Mouse (Mus musculus) heart, embryonic 14.5 days (tissue): ENCODE data around the gene Gga3. TPM values are rescaled to one million over a fixed set of nuclear protein-coding genes. Genes with fewer than 3 reads are reported as not detected.

Experiments used
- polyA plus RNA-seq: library from polyadenylated mRNA; unstranded; fragments of >200 nt; fragmentation: Nextera tagmentation; extraction: Ambion mirVana; gene quantifications from 2 replicates; pipeline ENCODE4 v1.2.1, GENCODE M21; 2014

The Gga3 gene
- polyA plus RNA-seq, 1 experiment from 2014 or later: 17.2 TPM

Other genes starting within 250 kb of the Gga3 start
- gene Hid1, start 236.3 kb downstream of the Gga3 start, polyA plus RNA-seq: 7.4 and 7.8 TPM in 2 replicates
- gene Cdr2l, start 222.1 kb downstream of the Gga3 start, polyA plus RNA-seq: 10.3 and 10.5 TPM in 2 replicates
- gene Mrpl58, start 200.3 kb downstream of the Gga3 start, polyA plus RNA-seq: 191 and 195 TPM in 2 replicates
- gene Atp5h, start 184.1 kb downstream of the Gga3 start, polyA plus RNA-seq: 2,259 and 2,271 TPM in 2 replicates
- gene Kctd2, start 183.9 kb downstream of the Gga3 start, polyA plus RNA-seq: 19.3 and 23.5 TPM in 2 replicates
- 0.14 TPM in 1 of 2 replicates, not detected in the other for gene Trim80, start 163.5 kb downstream of the Gga3 start, polyA plus RNA-seq
- gene Slc16a5, start 141.6 kb downstream of the Gga3 start, polyA plus RNA-seq: 0.08 and 0.26 TPM in 2 replicates
- 5.5 and 7.5 TPM in 2 replicates for gene Armc7, start 128.4 kb downstream of the Gga3 start, polyA plus RNA-seq
- 54.5 and 56.2 TPM in 2 replicates for gene Nt5c, start 112.2 kb downstream of the Gga3 start, polyA plus RNA-seq
- gene Jpt1, start 89.7 kb downstream of the Gga3 start, polyA plus RNA-seq: 511 and 538 TPM in 2 replicates
- gene Sumo2, start 67.8 kb downstream of the Gga3 start, polyA plus RNA-seq: 600 and 636 TPM in 2 replicates
- 85.2 and 89.3 TPM in 2 replicates for gene Nup85, start 39.6 kb downstream of the Gga3 start, polyA plus RNA-seq
- gene Mrps7, start 126 bp downstream of the Gga3 start, polyA plus RNA-seq: 79.9 and 87.4 TPM in 2 replicates
- gene Mif4gd, start 8.9 kb upstream of the Gga3 start, polyA plus RNA-seq: 31.7 and 32.3 TPM in 2 replicates
- 42.8 and 46.0 TPM in 2 replicates for gene Slc25a19, start 24.2 kb upstream of the Gga3 start, polyA plus RNA-seq
- 59.4 and 63.9 TPM in 2 replicates for gene Grb2, start 104.5 kb upstream of the Gga3 start, polyA plus RNA-seq
- 27.1 and 28.7 TPM in 2 replicates for gene Tmem94, start 161.4 kb upstream of the Gga3 start, polyA plus RNA-seq
- 21.0 and 21.1 TPM in 2 replicates for gene Caskin2, start 209.6 kb upstream of the Gga3 start, polyA plus RNA-seq
- gene Tsen54, start 210.7 kb upstream of the Gga3 start, polyA plus RNA-seq: 18.9 and 24.2 TPM in 2 replicates
- gene Llgl2, start 220.0 kb upstream of the Gga3 start, polyA plus RNA-seq: 14.5 and 15.5 TPM in 2 replicates